Mouse (Mus musculus) lung, adult 2 months (tissue): ENCODE data around the gene Rexo5.

ENCODE experiments used
- CTCF ChIP-seq: fragments of 200-500 bp; IDR thresholded peaks from 2 replicates; pipeline ENCODE4 v1.5.1; 2011; ENCODE audit warnings: mild to moderate bottlenecking, low read length, control low read depth; ENCODE audit not compliant: insufficient read depth
- POLR2A ChIP-seq: fragments of 200-500 bp; IDR thresholded peaks from 2 replicates; pipeline ENCODE4 v1.6.1; 2011; ENCODE audit warnings: low read depth, mild to moderate bottlenecking, control low read depth, low read length, borderline replicate concordance; ENCODE audit errors: extremely low read depth

DNA sequence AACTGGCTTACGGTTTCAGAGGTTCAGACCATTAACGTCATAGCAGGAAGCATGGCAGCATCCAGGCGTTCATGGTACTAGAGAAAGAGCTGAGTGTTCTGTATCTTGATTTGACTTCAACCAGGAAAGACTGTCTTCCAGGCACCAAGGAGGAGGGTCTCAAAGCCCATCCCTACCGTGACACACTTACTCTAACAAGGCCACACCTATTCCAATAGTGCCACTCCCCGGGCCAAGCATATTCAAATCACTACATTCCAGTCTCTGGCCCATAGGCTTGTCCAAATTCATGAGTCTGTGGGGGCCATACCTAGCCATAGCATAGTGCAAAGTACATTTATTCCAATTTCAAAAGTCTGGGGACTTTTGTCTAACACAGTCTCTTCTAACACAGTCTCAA lies 13.6 kb downstream of the Rexo5 start:
- TF ChIP-seq CTCF, result no peak
- TF ChIP-seq POLR2A, result no peak
